Comparison of ENCODE assay signal across 9 mouse cellular contexts in genomic region chr13:60707541-60708468, GRCm38 (mm10).
DNase-seq lines count a peak whose midpoint lies in the region; ATAC-seq and TF ChIP-seq lines count a peak whose summit lies in the region.
"Had no signal": no experiment of that assay in that cellular context is flagged by ENCODE, and none has a peak within 500 bp of the region (broad histone marks: within the 10 kb centered on the region; RNA-seq: fewer than 3 reads in every experiment).

No protein-coding gene starts in this region.

- no peaks in the 10 kb centered on the region for H3K27me3 ChIP-seq in forebrain, embryonic 14.5 days (replicated peaks; ENCODE audit: control insufficient read depth, insufficient read depth, low read length)
- H3K27me3 ChIP-seq in midbrain, embryonic 16.5 days (ENCODE audit: control insufficient read depth, insufficient read depth, low read depth, low read length), result no peaks in the 10 kb centered on the region

- TF ChIP-seq CTCF in left cerebral cortex, adult 2 months (IDR thresholded peaks at IDR 0.05), result no peak

- 46% methylated on average over 16 of the region's 16 CpGs for WGBS in forebrain, embryonic 14.5 days
- WGBS in midbrain, embryonic 16.5 days, result 63% methylated on average over 16 of the region's 16 CpGs

- H3K4me1 ChIP-seq in forebrain, embryonic 14.5 days (ENCODE audit: control insufficient read depth, insufficient read depth, low read length), result peaks cover 20% of the 10 kb centered on the region
- peaks cover 7% of the 10 kb centered on the region for H3K4me1 ChIP-seq in midbrain, embryonic 16.5 days (ENCODE audit: control insufficient read depth, insufficient read depth, low read length)

- no peak overlapping the region for H3K9ac ChIP-seq in forebrain, embryonic 14.5 days (ENCODE audit: low read length)
- H3K9ac ChIP-seq in midbrain, embryonic 16.5 days (ENCODE audit: low read depth, low read length), result no peak overlapping the region

- no peak overlapping the region for H3K27ac ChIP-seq in left cerebral cortex, adult 2 months
- H3K27ac ChIP-seq in forebrain, embryonic 14.5 days (ENCODE audit: low read depth, low read length), result peak overlapping the region; percentile 44; the same call in 1 of the 2 replicates
- H3K27ac ChIP-seq in midbrain, embryonic 16.5 days (ENCODE audit: low read length), result peak overlapping the region; percentile 5; the same call in 1 of the 2 replicates

- peak; percentile 47; the same call in 1 of the 2 replicates for ATAC-seq in forebrain, embryonic 14.5 days
- ATAC-seq in midbrain, embryonic 16.5 days, result 0 out of 2 replicates have a peak, but pooled peaks have one; percentile 21
- no peak for ATAC-seq in megakaryocyte-erythroid progenitor cell, adult 5-6 weeks (replicated peaks; ENCODE audit: low FRiP score, low TSS enrichment, poor library complexity, severe bottlenecking)

- H3K4me3 ChIP-seq in left cerebral cortex, adult 2 months, result no peak overlapping the region
- no peak overlapping the region for H3K4me3 ChIP-seq in forebrain, embryonic 14.5 days (ENCODE audit: low read depth, low read length)
- H3K4me3 ChIP-seq in midbrain, embryonic 16.5 days (ENCODE audit: low read depth, low read length), result no peak overlapping the region
- H3K4me3 ChIP-seq: erythroblast, embryonic 14.5 days had no signal

- no peak overlapping the region for H3K4me2 ChIP-seq in forebrain, embryonic 14.5 days (ENCODE audit: low read length)
- H3K4me2 ChIP-seq in midbrain, embryonic 16.5 days (ENCODE audit: low read length), result no peak overlapping the region

- intact Hi-C loops in left cerebral cortex, postnatal 4 days (cut with DNase I), result no loop called here
- intact Hi-C loops in left cerebral cortex, adult 2 months (cut with DNase I), result no loop called here
- intact Hi-C loops in heart, postnatal 36 days (cut with DNase I), result no loop called here

- no peaks in the 10 kb centered on the region for H3K36me3 ChIP-seq in forebrain, embryonic 14.5 days (ENCODE audit: control insufficient read depth, insufficient read depth, low read length)
- H3K36me3 ChIP-seq in midbrain, embryonic 16.5 days (ENCODE audit: control insufficient read depth, insufficient read depth, low read length), result no peaks in the 10 kb centered on the region

- no peaks in the 10 kb centered on the region for H3K9me3 ChIP-seq in forebrain, embryonic 14.5 days (replicated peaks; ENCODE audit: control insufficient read depth, low read length)
- H3K9me3 ChIP-seq in midbrain, embryonic 16.5 days (replicated peaks; ENCODE audit: control insufficient read depth, low read length, poor library complexity, severe bottlenecking), result no peaks in the 10 kb centered on the region

- peak; percentile 50 for DNase-seq in left cerebral cortex, postnatal 4 days
- DNase-seq in left cerebral cortex, adult 2 months (ENCODE audit: extremely low spot score in 1 of 2, low spot score in 2 of 2), result no peak
- peak; percentile 16 to 21 for DNase-seq in cerebellum, adult 18-20 months
- peak; percentile 62 for DNase-seq in forebrain, embryonic 14.5 days (ENCODE audit: low spot score)
- no peak for DNase-seq in heart, postnatal 36 days
- DNase-seq in lung, postnatal 14 days, result no peak

Comparison
In these comparisons a context has a peak if more than half of its experiments do, and no peak if none do; other contexts are left out.
1. DNase-seq: peak in left cerebral cortex, postnatal 4 days (single experiment), cerebellum, adult 18-20 months (2 of 2) and forebrain, embryonic 14.5 days (single experiment); none in left cerebral cortex, adult 2 months (0 of 2), heart, postnatal 36 days (0 of 2) and lung, postnatal 14 days (single experiment).